Mouse (Mus musculus): ENCODE measurements around the gene D6Ertd527e. TPM values are rescaled to one million over a fixed set of nuclear protein-coding genes. Genes with fewer than 3 reads are reported as not detected.

D6Ertd527e gene
- total RNA-seq, 2 experiments from 2014 or later: not detected

DNA sequence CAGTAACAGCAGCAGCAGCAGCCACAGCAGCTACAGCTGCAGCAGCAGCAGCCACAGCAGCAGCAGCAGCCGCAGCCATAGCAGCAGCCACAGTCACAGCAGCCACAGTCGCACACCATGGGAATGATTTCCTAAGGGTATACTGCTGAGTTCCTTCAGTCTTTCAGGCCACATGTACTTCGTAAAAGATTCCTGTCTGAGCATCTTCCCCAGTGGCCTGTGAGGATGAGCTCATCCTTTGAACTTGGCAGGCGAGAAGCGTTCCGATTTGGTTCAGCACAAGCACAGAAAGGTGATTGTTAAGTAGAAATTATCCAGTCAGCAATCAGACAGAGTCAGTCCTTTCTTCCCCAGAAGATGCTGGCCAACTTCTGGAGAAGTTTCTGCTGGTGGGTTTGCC, 7.6 kb downstream of the D6Ertd527e start:
- peak; percentile 57 for DNase-seq

- no peak for DNase-seq
These were observed 11.4 kb downstream of the D6Ertd527e start for GRCm38 (mm10) chr6:87115981-87116380.

- no peak for DNase-seq
These were observed 12.1 kb downstream of the D6Ertd527e start for GRCm38 (mm10) chr6:87116596-87116995.

- DNase-seq: no peak
These were observed 14.7 kb downstream of the D6Ertd527e start for GRCm38 (mm10) chr6:87119066-87119837.

GRCm38 (mm10) chr6:87119975-87120374, 15.4 kb downstream of the D6Ertd527e start:
- DNase-seq: no peak

DNA sequence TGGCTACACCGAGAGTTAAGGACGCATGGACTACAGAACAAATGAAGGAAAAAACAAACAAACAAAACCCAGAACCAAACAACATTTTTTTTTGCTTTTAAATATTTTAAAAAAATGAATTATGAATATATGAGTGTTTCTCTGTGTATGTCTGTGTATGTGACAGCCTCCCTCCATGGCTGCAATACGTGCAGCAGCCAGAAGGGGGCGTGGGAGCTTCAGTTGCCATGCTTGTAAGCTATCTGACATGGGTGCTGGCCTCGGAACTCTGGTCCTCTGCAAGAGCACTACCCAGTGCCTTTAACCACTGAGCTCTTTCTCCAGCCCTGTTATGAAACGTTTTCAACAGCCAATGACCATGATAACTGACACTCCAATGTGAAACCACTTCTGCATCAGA, 16.1 kb downstream of the D6Ertd527e start:
- DNase-seq: no peak

DNA sequence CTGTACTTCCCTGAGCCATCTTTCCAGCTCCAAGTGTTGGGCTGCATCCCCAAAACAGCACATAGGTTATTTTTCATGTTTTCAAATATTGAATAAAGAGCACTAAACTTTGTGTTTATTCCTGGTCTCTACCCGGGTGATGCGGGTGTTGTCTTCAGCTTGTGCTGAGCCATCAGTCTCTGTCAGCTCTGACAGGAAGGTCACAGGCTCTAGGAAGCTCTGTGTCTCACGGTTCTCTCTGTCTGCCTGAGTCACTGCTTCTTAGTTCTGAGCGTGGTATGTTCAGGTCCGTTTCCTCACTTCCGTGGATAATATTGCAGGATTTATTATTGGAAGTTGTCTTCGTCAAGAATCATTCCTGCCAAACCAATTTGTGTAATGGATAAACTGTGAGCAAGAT, 17.4 kb downstream of the D6Ertd527e start:
- no peak for DNase-seq

GRCm38 (mm10) chr6:87123406-87123805, 18.9 kb downstream of the D6Ertd527e start:
- DNase-seq: no peak

GRCm38 (mm10) chr6:87123973-87124372, 19.4 kb downstream of the D6Ertd527e start:
- no peak for DNase-seq

DNA sequence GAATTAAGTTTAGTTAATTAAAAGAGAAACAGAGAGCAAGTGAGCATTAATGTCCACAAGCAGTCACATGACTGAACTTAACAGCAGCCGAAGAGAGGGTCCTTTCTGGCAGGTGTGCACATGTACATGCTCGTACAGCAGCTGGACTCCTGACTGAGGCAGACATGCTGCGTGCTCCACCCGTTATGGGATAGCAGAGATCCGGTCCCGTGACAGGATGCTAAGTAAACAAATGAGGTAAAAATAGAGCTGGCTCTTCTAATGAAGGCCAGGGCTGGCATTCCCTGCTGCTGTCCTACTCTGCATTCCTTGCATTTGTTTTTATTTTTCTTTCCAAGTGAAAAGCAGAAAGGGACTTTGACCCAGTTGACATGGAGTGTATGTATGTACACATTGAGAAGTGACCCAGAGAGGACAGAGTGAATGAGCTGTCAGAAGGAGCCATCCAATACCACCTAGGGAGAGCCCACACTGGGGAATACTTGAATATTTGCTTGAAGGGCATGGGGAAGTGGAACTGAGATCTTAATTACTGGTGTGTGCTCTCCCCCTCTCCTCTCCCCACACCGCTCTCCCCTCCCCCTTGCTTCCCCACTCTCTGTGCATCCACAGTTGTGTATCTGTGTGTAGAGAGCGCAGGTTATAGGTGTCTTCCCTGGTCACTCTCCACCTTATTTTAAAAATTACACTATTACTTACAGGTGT, 22.7 kb downstream of the D6Ertd527e start:
- no peak for DNase-seq

DNA sequence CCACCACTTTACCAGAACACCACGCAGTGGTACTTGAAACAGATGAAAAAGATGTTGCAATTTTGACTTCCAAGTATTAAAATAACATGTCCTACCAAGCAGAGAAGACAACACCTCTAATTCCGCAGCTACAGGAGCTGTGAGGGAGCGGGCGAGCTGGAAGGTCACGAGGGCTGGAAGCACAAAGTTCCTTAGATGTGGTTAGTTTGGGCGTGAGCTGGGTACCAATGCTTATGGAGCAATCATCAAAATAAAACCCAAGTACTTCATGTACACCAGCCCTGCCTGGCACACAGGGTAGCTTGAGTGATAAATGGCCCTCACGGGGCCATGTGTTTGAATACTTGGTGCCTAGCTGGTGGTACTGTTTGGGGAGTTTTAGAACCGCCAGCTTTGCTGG, 25.3 kb downstream of the D6Ertd527e start:
- no peak for DNase-seq

GRCm38 (mm10) chr6:87130628-87131027, 26.1 kb downstream of the D6Ertd527e start:
- no peak for DNase-seq

- no peak for DNase-seq
These were observed 26.5 kb downstream of the D6Ertd527e start for GRCm38 (mm10) chr6:87131078-87131477.

GRCm38 (mm10) chr6:87133520-87133919, 29.0 kb downstream of the D6Ertd527e start:
- DNase-seq: no peak

- DNase-seq: no peak
These were observed 29.5 kb downstream of the D6Ertd527e start for GRCm38 (mm10) chr6:87133966-87134546.

GRCm38 (mm10) chr6:87138479-87138878, 33.9 kb downstream of the D6Ertd527e start:
- DNase-seq: no peak

- peak; percentile 41 for DNase-seq
These were observed 35.4 kb downstream of the D6Ertd527e start for GRCm38 (mm10) chr6:87139796-87140553.

DNA sequence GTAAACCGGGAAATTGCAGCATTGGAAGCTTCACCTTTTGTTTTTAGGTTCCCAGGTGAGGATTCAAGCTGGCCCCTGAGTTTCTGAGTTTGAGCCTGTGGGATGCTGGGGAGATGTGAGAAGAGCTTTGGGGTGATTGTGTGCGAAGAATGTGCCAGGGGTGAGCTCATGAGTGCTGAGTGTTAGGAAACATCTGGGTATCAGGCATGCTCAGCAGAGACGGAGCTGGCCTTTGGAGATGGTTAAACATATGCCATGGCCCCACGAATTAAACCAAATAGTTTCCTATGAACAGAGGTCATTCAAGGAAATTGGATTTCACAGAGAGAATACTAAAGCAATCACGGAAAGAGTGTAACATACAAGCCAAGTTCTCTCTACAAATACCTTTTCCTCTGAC, 37.7 kb downstream of the D6Ertd527e start:
- no peak for DNase-seq

DNA sequence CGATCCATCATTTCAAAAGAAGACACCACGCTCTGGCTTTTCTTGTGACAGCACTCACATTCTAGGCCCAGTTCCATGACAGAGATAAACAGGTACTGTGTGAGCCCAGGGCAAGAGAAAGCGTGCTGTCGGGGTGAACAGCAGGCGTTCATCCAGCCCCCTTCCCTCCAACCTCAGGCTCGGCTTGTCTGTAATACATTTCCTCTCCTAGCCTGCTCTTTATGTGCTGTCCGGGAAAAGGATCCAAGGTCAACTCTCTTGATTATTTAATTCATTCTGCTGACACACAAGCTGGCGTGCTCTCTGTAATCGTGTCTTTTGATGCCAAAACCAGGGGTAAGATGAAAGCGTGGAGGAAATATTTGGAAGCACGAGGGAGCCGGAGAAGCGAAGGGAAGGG, 39.0 kb downstream of the D6Ertd527e start:
- no peak for DNase-seq

DNA sequence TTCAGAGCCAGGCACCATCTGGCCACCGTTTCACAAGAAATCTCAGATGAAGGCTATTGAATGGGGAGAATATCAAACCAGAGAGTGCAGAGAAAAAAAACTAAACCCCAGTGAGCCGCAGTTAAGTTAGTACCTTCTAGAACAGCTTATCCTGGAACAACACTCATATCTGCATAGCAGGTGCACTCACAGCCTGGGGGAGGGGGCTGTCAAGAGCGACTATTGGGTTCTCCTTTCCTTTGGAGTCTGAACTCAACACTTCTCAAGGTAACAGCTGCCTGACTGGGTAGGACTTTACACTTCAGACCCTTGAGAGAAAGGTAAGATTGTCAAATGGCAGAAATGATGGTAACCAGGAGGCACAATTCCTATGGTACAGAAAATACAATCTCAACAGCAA, 43.4 kb downstream of the D6Ertd527e start:
- DNase-seq: no peak

- DNase-seq: no peak
These were observed 45.9 kb downstream of the D6Ertd527e start for GRCm38 (mm10) chr6:87150471-87150870.

- no peak for DNase-seq
These were observed 46.9 kb downstream of the D6Ertd527e start for GRCm38 (mm10) chr6:87151427-87151826.

All from gastrocnemius, postnatal 25 days (tissue).